Mouse (Mus musculus) olfactory bulb, adult 2 months (tissue): ENCODE measurements around the gene 1700001C02Rik.

Experiments
- CTCF ChIP-seq: fragments of 200-500 bp; IDR thresholded peaks from 2 replicates; pipeline ENCODE4 v1.5.1; 2012; ENCODE audit warnings: low read depth, mild to moderate bottlenecking, low read length, moderate library complexity; ENCODE audit not compliant: insufficient read depth
- POLR2A ChIP-seq: fragments of 200-500 bp; IDR thresholded peaks from 2 replicates; pipeline ENCODE4 v1.6.1; 2012; ENCODE audit warnings: mild to moderate bottlenecking, low read depth, low read length, moderate library complexity; ENCODE audit not compliant: insufficient read depth

GRCm38 (mm10) chr5:30513111-30513510 lies 47.3 kb downstream of the 1700001C02Rik start:
- TF ChIP-seq CTCF (no peak), POLR2A (no peak)
